Mouse (Mus musculus) retina, postnatal 7 days (tissue): ENCODE measurements at regions not wholly inside any gene's neighbourhood (a gene's known extent, or its start where the extent isn't known, plus 50 kb on each side); places are given as distances from the start of the nearest gene placed in this dataset.
A peak's percentile ranks its signal among the peaks of the same experiment; 100 is the strongest.

Experiments
- DNase-seq: peaks from one replicate; pipeline ENCODE4 v3.0.0-alpha.2; 2012; ENCODE audit warnings: low read depth, low spot score

DNA sequence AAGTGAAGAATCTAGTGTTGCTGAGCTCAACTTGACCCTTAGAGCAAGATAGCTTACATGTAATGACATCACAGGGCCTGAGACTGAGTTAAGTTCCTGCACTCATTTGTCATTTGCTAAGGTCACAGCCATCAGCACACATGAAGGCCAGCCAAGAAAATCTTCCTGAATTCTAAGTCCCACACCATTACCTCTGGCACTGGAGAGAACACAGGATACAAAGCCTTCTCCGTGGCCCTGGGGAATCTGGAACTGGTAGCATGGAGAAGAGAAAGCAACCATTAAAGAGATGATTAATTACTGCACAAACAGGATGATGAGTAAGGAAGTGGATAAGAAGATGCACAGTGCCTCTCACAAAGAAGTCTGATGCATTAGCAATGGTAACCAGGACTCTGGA is 232.0 kb downstream of the Wdr72 start:
- DNase-seq: no peak

- DNase-seq: no peak
These were observed 234.9 kb downstream of the Wdr72 start for GRCm38 (mm10) chr9:74345027-74345426.

DNA sequence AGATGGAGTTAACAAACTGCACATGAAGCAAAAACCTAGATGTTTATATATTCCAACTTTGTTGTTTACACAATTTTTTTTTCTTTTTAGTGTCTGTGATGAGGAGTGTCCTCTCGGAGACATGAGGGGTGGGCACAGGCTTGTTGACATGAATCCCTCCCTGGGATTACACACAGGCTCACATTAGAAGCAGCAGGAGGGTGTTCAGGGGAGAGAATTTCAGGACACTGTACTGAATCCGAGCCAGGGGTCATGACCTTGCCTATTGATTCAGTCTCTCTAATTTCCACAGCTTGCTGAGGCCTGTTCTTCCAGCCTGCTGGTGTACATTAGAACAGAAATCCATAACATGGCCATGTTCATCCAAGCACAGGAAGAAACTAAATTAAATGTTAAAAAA is 238.6 kb downstream of the Wdr72 start:
- DNase-seq: no peak

DNA sequence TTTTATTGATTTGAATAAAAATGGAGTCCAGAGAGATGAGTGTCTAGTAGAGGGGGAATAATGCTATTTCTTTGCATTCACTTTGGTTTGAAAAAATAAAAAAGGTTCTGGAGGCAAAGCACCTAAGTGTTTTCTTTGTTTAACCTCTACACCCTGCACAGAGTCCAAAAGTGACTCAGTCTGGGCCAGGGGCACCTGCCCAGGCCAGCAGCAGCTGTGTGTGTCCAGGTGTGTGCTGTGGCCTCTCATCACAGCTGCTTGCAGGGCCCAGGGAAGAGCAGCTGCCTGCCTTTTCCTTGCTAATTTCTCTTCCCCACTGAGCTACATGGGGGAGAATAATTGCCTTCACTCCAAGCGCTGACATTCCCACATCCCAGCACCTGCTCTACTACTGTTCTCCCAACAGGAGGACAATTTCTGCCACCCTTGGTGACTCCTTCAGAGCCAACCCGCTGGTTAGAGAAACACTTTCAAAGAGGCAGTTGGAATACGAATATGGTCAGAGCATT is 255.8 kb downstream of the Wdr72 start:
- no peak for DNase-seq

- DNase-seq: no peak
These were observed 266.0 kb downstream of the Wdr72 start for GRCm38 (mm10) chr9:74376191-74376590.

- DNase-seq: no peak
These were observed 267.0 kb downstream of the Wdr72 start for GRCm38 (mm10) chr9:74377204-74377603.

DNA sequence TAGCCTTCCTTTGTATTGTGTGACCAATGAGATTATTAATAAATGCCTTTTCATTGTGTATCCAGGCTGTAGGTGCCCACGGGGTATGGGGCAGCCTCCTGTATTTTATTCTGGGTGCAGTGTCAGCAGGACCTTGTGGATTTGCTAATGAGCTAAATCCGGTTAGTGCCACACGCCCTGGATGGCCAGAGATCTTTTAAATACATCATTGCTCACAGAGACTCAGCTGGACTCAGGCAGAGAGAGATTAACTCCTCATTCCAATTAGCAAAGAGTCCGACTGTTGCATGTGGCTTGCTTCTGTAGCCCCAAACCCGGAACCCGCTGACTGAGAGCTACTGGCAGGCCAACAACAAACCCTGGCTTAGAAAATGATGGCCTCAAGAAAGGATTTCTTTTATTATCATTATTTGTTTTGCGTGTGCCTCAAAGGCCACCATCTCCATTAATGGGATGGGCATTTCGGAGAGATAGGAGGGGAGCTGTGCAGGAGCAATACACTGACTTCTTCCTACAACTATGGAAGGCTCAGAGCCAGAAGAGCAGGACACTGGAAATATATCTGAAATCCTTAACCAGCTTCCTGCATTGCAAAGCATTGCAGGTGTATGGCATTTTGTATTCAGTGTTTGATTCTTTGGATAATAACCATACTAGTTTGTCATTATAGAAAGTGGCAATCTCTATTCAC is 274.2 kb downstream of the Wdr72 start:
- peak; percentile 13 for DNase-seq

DNA sequence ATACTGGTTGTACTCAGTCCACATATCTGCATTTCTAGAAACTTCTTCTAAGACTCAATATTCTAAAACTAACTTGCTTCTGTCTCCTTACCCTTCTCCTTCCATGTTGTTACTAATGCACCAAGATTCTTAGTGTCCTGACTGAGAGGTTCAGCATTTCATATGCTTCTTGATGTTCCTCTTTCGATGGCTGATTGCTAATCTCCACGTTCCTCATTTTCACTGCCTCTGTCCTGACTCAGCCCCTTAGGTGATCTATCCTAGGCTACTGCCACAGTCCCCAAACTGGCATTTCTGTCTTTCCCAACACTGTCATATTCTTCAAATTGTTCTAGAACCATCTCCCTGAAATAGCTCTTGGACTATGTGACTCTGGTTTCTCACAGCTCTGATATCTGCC is 315.4 kb downstream of the Wdr72 start:
- DNase-seq: no peak

DNA sequence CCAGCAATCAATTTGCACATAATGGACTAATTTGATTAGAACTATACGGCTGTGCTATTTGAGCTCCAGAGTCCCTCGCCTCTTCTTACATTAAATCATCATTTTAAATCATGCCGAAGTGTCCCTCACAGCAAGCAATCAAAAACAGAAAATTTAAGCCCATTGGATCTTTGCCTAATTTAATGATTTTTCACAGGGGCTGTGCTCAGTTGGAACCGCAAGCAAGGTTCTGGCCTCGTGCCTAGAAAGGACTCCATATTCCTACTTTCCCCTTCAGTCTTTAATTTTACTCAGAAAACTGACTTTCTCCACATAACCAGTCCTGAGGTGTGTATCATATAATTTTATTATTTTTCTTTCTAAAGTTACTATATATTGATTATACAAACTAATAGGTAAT is 339.8 kb downstream of the Wdr72 start:
- no peak for DNase-seq

DNA sequence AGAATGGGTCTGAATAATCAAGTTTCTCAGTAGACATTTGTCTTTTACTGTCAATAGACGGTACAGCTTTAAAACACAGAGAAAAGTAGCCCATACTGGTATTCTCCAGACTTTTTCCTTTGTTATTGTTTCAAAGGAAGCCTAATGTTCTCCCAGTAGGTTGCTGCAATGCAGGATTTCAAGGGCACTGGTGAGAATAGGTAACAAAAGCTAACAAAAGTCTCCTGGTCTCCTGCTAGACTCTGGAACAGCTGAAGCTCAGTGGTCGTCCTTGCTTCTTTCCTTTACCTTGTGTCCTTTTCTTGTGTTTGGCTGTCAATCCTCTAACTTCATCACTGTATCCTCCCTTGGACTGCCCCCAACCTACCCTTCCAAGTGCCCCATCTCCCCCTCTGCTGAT is 350.9 kb downstream of the Wdr72 start:
- DNase-seq: no peak

GRCm38 (mm10) chr9:74476830-74477229 is 366.7 kb downstream of the Wdr72 start:
- no peak for DNase-seq

DNA sequence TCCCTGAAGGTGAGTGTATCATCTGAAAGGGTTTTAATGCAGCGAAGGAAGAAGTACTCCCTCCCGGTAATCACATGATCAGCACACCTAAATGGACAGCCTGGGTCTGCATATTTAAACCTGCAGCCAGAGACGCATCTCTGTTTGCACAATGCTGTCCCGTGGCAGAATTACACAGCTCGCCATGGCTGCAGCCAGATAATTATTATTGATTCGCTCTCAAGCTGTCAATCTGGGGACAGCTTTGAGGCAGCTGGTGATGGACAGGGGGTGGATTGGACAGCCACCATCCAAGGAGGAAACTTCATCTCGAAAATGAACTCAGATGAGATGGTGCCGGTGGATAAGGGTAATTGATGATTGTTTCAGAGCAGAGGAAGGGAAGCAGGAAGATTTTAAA is 369.1 kb downstream of the Wdr72 start:
- no peak for DNase-seq

- DNase-seq: no peak
These were observed 347.8 kb upstream of the Onecut1 start for GRCm38 (mm10) chr9:74513887-74514286.

DNA sequence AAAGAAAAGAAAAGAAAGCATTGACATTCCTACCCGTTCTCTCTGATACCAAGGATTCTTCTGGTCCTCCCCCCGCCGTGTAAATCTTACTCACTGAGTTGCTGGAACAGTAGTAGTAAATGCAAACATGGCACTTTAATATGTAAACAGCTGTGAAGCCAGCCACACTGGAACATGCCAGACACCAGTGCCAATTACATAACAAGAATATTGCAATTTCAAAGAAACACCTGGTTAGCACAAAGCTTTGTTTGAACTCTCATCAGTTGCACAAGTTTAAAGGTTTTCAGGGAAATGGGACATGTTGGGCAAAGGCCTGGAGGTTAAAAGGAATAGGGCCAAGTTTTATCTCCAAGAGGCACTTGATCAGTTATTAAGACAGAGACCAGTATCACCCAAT is 333.2 kb upstream of the Onecut1 start:
- no peak for DNase-seq

GRCm38 (mm10) chr9:74530317-74530716 is 331.4 kb upstream of the Onecut1 start:
- DNase-seq: peak; percentile 35

GRCm38 (mm10) chr9:74530748-74531147 is 331.0 kb upstream of the Onecut1 start:
- DNase-seq: no peak

- DNase-seq: no peak
These were observed 329.7 kb upstream of the Onecut1 start for GRCm38 (mm10) chr9:74531986-74532385.

- no peak for DNase-seq
These were observed 326.7 kb upstream of the Onecut1 start for GRCm38 (mm10) chr9:74534976-74535375.

DNA sequence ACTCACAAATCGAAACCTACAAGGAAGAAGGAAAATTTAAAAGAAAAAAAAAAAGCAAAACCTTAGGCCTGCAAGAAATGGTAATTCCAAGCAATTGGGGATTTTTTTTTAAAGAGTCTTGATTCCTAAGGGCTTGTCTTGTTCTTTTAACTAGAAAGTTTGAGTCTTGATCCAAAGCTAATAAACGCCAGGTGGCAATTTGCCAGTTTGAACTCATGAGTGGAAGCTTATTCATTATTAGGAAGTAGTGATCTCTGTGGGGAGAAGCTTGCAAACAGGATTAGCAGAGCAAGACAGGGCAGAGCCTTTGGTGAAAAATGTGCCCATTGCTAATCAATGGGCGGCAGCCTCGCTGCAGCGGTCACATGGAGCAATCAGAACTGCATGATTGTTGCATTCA is 305.6 kb upstream of the Onecut1 start:
- DNase-seq: no peak

- DNase-seq: no peak
These were observed 269.0 kb upstream of the Onecut1 start for GRCm38 (mm10) chr9:74592757-74593156.

GRCm38 (mm10) chr9:74593970-74594369 is 267.8 kb upstream of the Onecut1 start:
- DNase-seq: no peak

- DNase-seq: no peak
These were observed 257.3 kb upstream of the Onecut1 start for GRCm38 (mm10) chr9:74604415-74604814.

GRCm38 (mm10) chr9:74621957-74622356 is 239.8 kb upstream of the Onecut1 start:
- no peak for DNase-seq

DNA sequence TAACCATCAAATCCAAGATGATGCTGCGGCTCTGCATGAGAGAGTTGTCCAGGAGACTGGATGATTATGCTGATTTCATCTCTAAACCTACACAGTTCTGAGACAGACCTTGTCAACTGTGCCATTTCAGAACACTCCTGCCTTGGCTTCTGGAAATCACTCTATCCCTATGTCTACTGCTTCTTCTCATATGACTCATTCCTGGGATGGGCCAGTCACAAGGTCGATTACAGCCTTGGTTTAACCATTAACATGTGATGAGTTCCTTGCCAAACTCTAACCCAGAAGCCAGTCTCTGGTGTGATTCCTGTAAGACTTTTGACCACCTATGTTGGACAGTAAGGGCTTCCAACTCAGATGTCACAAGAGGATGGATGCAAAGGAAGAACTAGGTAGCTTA is 216.3 kb upstream of the Onecut1 start:
- DNase-seq: no peak
